Mouse (Mus musculus) kidney, adult 9 months (tissue): ENCODE measurements around the gene Nono.
A peak's percentile ranks its signal among the peaks of the same experiment; 100 is the strongest.

ENCODE experiments used
- DNase-seq: peaks from one replicate; pipeline ENCODE4 v3.0.0; 2022

Nono gene

DNA sequence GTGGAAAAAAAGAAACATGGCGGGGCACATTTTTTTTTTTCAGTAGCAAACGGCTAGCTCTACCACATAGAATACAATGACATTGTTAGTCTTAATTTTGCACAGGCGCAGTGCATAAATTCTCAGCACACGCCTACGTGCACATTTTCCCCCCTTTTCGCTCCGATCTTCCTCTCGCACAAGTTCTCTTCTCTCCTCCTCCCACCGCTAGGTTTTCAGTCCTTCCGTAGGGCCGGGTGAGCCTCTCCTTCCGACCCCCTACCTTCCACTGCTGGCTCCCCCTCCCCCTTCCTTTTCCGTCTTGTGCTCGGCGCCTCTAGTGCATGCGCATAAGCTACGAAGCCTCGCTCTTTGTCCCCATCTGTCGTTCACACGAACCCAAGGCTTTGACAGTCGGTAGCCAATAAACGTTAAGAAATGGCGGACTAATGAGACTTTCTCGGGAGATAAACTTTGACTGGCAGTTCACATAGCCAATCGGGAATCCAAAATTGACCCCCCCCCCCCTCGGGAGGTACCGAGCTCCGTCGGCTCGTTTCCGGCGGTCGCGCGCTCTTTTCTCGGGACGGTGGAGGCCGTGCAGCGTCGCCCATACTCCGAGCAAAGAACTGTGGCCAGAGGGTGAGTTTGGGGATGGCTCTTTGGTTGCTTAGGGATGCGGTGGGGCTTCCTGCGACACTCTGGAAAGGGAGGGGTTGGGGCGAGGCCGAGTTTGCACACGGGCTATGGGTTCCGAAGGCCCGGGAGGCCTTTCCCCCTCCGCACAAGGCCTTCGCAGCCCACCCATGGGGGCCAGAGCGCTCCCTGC, at the start of gene Nono:
TSS of gene Nono (plus strand) at position 177 of the 808 bp plus-strand sequence.
- peak; percentile 93 for DNase-seq

DNA sequence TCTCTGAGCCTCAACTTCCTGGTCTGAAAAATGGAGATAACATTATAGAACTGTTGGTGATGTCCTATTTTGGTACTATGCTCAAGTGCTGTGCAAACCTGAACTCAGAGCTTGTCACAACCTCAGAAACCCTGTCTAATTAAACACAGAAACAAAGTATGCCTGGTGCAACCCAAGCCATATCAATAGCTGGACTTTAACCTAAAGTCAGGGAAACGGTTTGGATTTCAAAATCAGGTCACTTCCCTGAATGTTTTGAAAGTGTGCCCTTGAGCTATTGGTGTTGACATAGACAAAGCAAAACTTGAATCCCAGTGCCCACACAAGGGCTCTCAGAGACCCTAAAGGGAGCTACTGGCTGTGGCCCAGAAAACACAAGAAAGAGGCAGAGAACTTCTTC, 49.4 kb upstream of the Nono start:
- DNase-seq = no peak

DNA sequence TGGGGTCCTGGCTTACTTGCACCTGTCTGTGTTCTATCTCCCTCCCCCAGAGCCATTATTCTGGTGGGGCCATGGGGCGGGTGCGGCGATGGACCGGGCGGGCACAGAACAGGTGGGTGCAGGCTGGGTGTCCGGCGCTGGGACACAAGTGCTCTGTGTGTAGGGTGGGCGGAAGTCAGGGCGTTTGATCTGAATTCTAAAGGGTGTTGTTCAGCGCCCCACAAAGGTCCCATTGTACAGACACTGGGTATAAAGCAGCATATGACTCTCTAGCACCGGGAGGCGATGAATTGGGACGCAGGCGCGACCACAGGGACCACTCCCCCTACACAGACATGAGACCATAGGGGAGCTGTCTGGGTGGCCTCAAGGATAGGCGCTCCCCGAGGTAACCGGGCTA, 45.7 kb upstream of the Nono start:
- no peak for DNase-seq

DNA sequence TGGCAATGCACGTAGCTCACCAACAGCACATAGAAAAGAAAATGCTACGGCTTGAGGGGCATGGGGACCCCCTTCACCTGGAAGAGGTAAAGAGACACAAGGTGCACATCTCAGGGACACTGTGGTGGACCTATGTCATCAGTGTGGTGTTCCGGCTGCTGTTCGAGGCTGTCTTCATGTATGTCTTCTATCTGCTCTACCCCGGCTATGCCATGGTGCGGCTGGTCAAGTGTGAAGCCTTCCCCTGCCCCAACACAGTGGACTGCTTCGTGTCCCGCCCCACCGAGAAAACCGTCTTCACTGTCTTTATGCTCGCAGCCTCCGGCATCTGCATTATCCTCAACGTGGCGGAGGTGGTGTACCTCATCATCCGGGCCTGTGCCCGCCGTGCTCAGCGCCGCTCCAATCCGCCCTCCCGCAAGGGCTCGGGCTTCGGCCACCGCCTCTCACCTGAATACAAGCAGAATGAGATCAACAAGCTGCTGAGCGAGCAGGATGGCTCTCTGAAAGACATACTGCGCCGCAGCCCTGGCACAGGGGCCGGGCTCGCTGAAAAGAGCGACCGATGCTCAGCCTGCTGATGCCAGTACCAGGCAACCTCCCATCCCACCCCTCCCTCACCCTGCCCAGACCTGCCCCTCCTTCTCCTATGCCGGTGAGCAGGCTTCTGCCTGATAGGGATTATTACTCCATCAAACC, 44.5 kb upstream of the Nono start:
- DNase-seq = no peak

DNA sequence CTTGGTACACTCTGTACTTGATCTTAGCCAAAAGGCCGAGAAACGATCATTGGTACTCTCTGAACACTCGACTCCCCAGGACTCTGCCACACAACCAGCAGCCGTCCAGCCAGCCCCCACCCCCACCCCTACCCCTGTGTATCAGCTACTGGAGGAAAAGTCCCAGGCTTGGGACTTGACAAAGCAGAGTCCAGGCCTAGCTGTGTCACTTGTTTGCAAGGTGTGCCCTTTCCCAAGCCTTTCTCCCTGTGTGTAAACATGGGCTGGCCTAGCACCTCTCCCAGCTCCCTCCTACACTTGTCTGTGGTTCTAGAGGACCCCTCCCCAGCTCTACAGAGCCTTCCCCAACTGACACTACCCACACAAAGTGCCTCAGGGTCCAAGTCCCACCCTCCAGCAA, 42.9 kb upstream of the Nono start:
- no peak for DNase-seq

DNA sequence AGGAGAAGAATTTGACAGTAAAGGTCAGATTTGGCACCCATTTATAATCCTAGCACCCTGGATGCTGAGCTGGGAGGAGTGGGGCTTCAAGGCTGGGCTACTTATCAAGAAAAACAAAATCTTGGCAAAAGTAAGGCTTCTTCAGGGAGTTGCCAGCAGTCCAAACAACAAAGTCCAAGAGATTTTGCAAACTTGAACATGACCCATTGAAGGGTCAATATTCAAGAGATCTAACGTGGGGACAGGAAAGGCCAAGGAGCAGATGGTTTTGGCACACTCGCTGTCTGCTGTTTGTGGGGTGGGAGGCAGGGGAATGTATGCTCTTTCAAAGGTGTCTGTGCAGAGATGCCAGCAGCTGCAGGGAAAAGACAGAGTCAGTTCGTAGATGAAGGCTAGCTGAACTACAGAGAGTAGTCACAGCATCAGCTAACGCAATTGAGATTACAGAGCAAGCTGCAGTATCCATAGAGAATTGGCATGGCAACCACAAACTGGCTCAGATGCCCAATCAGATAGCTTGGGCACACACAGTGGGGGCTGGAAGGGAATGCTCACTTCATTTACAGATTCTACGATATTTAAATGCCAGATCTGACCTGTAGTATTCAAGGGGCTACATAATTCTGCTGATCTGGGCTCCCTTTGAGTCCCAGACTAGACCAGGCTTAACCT, 40.1 kb upstream of the Nono start:
- DNase-seq = peak; percentile 64

DNA sequence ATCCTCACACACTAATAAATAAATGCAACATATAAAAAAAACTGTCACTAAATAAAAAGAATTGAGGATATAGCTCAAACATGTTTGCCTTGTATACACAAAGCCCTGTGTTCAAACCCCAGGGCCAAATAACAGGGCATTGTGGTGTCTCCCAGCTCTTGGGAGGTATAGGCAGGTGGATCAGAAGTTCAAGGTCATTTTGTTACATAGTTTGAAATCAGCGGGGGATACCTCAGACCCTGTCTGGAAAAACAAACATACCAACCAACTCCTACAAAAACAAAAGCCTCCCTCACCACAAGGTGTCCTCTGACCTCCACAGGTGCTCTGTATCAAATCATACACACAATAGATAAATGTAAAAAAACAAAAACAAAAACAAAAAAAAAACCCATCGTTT, 34.8 kb upstream of the Nono start:
- no peak for DNase-seq

DNA sequence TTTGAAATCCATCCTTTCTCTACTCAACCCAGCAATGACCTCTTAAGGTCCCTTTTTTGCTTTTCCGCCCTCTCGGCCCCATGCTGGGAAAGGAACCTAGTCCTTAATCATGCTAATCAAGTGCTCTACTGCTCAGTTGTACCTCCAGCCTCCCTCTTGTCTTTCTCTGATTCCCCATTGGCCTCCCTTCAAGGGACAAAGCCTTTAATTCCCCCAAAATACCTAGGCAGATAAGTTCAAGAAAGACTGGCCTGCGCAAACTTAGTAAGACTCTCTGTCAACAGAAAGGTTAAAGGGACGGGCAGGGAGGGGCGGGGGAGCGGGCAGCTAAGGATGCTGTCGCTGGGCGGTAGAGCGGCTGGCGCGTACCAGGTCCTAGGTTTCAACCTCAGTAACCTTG, 32.7 kb upstream of the Nono start:
- DNase-seq = no peak

DNA sequence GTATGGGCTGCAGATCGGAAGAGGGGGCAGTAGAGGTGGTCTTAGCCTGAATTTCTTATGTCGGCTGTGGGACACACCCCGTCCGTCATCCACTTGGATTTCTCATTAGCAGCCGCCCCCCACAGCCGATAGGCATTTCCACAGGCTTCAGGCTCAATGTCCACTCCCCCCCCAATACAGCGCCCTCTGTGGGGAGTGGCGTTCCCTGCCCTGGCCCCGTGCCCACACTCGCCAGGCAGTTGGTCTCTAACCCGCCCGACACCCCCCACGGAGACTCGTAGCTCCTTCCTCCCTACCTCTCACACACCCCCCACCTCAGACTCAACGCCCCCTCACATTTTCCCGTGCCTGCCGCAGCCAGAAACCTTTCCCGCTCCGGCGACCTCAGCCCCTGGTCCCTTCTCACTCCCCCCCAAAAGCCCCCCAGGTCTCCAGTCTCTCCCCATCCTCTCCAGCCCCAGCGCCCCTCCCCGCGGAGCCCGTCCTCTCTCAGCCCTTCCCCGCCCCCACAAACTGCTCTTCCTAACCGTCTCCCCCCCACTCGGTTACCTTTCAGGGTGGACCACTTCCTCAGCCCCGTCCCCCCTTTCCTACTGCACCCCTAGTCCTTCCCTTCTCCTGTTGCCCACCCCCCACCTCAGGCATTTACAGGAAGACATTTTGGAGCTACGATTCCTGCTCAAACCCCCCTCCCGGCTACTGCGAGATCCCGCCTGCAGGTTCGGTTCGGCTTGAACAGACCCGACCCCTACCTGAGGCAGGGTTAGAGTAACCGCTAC, 10.0 kb upstream of the Nono start:
- DNase-seq = peak; percentile 68

DNA sequence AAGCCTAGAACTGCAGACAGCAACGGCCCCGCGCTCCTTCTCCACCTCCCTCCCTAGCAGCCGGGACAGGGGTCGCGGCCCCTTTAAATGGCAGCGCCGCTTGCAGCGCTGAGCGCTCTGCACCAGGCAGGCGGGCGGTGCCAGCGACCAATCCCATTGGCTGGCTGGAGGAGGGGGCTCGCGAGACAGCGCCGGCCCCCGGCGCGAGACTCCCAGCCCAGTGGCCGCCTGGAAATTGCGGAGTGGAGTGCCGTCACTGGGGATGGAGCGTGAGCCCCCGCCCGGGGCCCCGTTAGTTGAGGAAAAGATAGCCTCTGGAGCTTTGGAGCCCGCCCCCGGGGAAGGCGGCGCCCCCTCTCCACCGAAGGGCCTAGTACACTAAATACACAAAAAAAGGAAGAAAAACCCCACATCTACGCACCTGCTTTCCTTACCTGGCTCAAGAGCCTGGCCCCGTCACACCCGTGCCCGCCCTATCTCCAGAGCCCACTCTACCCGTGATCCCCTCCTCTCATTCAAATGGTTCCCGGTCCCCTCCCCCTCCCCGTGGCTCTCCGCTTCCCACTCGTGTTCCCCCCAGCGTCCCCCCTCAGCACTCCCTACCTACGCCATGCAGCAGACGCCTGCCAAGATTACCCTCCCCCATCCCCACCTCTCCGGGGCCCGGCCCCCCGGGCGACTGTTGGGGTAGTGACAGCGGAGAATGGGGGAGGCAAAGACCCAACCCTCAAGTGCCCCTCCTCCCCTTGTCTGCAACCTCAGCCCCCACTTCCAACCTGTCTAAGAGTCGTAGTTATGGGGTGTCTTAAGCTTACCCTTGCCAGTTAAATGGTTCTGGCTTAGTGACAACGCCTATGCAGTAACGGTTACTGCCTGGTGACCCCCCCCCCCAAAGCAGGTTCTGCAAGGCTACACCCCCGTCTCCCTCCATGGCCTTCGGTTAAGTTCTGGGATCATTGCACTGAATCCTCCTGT, 9.1 kb upstream of the Nono start:
- peak; percentile 84 for DNase-seq

DNA sequence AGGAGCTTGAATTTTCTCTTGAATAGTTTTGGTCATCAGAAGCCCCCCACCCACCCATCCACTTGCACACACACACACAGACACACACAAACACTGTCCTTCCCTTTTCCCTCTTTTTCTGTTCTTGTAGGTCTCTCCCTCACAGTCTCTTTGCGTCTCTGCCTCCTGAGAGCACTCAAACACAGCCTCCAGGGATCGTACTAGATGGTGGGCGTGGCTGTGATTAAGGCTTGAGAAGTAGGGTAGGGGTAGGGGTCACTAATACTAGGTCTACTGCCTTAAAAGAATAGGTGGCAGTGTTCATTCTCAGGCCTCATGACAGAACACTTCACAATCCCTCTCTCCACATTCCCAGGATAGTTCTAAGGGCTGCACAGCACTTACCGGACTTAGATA, 8.4 kb upstream of the Nono start, which contains the start of gene Zmym3:
TSS of gene Zmym3 (minus strand) at position 150 of the 396 bp plus-strand sequence.
- DNase-seq = no peak

DNA sequence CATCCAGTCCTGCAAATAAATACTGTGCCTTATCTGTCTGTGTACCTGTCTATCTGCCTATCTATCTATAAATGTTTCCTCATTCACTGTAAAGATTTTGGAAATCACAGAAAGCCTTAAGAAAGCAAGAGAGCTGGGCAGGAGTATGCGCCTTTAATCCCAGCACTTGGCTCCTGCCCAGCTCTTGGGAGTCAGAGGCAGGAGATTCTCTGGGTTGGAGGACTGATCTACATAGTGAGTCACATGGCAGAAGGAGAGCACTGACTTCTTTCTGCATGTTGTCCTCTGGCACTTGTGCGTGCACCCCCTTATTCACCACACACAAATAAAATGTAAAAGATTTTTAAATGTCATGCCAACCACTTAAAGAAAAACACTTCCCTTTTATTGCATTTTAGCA, 5.7 kb upstream of the Nono start:
- DNase-seq = no peak

DNA sequence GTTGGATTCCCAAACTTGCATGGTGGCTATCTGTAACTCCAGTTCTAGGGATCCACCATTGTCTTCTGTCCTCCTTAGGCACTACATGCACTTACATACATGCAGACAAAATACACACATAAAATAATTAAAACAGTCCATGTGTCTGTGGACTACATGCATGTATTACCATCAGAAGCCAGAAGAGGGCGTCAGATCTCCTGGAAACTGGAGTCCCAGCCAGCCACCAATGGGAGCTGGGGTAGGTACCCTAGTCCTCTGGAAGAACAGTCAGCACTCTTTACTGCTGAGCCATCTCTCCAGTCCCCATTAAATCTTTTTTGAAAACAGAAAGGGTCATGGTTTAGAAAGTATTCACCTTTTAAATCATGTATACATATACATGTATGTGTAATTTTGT, 1.3 kb upstream of the Nono start:
- peak; percentile 41 for DNase-seq

DNA sequence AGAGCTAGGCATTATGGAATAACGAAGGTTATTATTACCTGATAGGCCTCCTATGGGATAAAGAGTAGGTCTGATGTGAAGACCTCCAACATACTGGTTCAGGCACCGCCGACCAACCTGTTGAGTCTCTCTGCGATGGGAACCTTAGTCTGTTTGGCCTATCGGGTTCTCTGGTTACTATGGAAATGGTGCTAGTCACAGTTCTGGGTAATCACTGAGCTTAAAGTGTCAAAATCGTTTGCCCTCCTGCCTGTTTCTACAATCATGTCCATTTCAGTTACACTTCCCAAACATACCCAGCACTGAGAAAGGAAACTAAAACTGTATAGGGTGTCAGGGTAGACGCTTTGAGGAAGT, 355 bp upstream of the Nono start:
- no peak for DNase-seq

DNA sequence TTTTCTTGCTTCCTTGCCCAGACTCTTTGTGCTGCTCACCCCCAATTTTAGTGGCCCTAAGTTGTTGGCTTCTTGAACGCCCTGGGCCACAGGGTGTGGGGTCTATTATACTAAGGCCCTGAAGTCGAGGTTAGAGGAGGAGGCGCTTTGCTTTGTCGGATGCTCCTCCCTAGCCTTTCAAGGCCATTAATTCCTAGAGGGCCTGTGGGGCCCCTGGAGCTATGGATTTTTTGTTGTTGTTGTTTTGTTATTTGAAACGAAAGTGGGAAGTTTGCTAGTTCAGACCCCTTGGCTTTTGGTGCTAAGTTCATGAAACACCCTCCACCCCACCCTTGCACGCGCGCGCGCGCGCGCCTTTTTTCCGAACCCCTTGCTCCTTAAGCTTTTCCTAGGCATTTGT, 858 bp downstream of the Nono start:
- peak; percentile 35 for DNase-seq

DNA sequence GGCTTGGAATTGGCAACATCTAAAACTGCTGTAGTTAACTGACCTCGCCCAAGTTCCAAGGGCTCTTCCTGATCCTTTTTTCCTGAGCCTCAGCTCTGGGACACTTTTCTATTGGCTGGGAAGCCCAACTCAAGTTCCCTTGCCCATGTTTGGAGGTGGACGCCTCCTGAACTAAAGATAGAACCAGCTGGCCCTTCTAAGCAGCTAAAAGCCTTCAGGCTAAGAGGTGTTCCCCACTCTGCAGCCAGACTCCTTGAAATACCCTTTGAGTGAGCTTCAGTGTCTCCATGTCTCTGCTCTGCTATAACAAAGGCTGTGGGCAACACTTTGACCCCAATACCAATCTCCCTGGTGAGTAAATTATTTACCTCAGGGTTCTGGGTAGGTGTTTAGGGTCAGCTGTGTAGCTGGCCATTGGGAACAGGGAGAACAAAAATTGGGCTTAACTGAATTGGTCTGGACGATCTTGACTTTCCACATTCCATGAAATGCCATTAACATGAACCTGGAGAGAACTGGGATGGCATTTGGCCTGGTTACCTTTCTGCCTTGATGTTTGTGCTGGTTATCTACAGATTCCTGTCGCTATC, 19.9 kb downstream of the Nono start, which contains the start of gene Itgb1bp2:
TSS of gene Itgb1bp2 (plus strand) at position 203 of the 590 bp plus-strand sequence.
- peak; percentile 44 for DNase-seq

DNA sequence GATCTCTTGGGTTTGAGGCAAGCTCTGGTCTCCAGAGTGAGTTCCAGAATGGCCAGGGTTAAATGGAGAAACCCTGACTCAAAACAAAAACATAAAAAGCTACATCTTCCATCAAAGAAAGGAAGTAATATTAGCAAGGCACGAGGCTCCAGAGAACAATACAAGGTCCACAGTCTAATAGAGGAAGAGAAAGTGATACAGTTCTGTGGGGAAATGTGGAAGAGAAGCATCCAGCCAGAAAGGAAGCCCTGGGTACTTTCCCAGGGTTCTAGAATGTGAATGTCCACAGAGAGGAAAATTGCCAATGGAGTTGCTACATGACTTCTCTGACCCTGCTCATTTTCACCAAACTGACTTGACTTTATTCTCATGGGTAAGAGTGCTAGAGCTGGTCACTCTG, 22.0 kb downstream of the Nono start:
- no peak for DNase-seq

DNA sequence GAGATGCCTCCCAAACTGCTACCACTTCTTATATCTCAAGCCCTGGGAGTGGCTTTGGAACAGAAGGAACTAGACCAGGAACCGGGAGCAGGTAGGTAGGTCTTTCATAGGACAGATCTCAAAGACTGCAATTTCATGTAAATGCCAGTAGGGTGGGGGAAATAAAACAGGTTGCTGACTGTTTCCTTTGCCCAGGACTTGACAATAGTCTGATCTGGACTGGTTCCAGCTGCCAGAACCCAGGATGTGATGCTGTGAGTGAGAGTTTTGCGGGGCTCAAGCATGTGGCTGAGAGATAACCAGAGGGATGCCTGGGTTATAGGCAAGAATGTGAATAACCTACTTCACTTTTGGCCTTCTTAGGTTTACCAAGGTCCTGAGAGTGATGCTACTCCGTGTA, 22.5 kb downstream of the Nono start:
- DNase-seq = no peak

DNA sequence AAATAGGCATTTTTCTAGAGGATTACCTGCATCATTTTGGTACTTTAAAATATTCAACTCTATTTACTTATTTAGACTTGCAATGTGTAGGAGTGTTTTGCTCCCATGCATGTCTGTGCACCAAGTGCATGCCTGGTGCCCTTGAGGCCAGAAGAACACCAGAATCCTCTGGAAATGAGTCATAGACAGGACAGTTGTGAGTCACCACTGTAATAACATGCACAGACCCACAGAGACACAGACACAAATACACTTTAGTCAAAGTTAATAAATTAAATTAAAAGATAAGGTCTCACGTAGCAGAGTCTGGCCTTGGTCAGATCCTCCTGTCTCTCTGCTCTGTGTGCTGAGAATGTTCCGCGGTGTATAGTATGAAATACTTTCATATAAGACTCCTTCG, 43.1 kb downstream of the Nono start:
- no peak for DNase-seq

DNA sequence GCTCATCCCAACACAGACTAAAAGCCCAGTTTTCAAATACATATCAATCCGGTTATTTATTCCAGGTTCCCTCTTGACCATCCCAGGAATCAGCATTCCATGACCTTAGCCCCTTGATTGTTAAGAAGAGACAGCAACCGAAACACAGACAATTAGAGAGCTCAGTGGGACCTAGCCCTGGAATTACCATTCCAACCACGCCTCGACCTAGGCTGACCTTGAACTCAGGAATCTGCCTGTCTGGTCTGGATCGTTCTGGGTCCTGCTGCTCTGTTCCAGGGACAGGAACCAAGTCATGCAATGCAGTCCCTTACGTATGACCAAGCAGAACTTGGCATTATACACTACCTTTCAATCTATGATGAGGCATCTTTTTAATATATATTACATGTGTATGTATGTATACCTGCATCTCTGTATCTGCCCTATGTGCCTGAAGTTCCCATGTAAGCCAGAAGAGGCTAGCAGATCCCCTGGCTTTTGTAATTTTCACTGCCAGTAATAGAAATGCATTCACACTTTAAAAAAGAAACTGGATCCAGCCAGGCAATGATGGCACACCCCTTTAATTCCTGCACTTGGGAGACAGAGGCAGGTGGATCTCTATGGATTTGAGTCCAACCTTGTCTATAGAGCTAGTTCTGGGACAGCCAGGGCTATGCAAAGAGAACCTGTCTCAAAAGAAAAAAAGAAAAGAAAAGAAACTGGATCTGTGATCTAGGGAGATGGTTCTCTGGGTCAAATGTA, 52.7 kb downstream of the Nono start:
- no peak for DNase-seq
